Mouse (Mus musculus): ENCODE results near the gene Sass6.
"Not testable (repeated sequence)": the region's sequence is repeated elsewhere in the genome, so short reads cannot be mapped to it uniquely, and the experiment has no call there.

Sass6 gene

GRCm38 (mm10) chr3:116594728-116595602, at the start of gene Sass6:
TSS of gene Sass6 (plus strand) at chr3:116594982.
- peak; percentile 95 for DNase-seq (ENCODE audit: low read depth, low spot score)

DNA sequence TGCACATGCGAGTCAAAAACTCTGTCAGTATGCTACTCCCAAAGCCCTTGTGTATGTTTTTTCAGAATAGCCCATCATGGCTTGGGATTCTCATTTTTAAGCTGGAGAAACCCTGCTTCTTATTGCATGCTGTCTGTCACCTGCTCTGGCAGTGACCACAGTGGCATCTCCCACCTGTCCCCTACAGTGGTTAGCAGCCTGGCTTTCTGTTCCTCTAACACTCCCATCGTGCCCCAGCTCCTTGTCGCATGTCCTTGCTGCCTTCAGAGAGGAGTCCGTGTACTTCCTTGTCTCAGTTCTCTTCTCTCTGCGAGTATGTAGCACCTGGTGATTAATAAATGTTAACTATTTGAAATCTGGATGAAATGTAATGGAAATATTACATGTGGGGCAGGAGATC, 47.4 kb upstream of the Sass6 start:
- no peak for DNase-seq (ENCODE audit: low read depth, low spot score)

GRCm38 (mm10) chr3:116551362-116551761, 43.4 kb upstream of the Sass6 start:
- DNase-seq (ENCODE audit: low read depth, low spot score), result no peak

DNA sequence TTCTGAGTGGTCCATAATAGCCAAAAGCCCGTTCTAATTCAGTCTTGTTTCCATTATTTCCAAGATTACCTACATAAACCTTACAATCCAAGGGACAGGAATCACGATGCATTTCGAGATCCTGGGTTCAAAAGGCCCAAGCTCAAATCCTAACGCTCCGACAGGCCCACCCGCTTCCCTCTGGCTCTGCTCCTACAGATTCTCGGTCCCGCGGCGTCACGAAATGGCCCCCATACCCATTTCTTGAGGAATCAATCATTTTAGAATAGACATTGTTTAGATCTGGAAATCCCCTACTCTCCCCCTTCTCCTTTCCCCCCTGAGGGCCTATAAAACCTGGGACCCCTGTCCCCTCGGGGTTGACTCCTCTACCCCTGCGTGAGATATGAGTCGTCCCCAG, 33.5 kb upstream of the Sass6 start:
- DNase-seq (ENCODE audit: low read depth, low spot score), result not testable (repeated sequence)

DNA sequence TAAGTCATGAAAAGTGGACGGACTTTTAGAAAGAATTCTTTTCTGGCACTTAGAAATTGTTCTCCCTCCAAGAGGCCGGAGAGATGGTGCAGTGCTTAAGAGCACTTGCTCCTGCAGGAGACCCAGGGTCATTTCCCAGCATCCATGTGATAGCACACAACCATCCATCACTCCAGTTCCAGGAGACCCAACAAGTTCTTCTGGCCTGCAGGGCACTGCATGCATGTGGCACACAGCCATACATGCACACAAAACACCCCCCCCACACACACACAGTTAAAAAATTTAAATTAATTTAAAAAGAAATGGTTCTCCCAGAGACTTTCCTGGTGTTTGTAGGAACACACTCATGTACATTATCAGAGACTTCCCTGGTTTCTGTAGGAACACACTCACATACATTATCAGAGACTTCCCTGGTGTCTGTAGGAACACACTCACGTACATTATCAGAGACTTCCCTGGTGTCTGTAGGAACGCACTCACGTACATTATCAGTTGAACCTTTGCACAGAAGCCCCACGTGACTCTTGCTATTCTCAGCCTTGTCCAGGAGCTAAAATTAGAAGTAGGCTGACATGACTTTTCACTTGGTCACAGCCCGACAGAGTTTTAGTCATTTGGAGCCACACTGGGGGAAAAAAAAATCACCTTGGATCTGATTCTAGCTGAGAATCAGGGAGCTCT, 32.2 kb upstream of the Sass6 start, which contains the start of gene Lrrc39:
Gene Lrrc39, plus strand, starts transcription at position 566 of the 687 bp plus-strand sequence.
- no peak for DNase-seq (ENCODE audit: low read depth, low spot score)

- no peak for DNase-seq (ENCODE audit: low read depth, low spot score)
These were observed 31.7 kb upstream of the Sass6 start for GRCm38 (mm10) chr3:116563095-116563492.

DNA sequence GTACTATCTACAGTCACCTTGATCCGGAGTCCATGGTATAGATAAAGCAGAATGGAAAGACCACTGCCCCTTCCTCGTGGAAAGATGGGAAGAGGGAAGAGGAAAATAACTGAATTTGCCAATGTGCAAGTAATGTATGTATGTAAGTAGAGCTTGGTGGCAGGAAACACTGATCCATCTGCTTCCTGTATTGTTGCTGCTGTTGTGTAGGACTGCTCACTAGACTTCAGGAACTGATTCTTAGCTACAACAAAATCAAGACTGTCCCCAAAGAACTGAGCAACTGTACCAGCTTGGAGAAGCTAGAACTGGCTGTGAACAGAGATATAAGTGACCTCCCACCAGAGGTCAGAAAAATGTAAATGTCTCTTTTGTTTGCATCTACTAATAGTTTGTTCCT, 24.2 kb upstream of the Sass6 start:
- no peak for DNase-seq (ENCODE audit: low read depth, low spot score)

GRCm38 (mm10) chr3:116577286-116577685, 17.5 kb upstream of the Sass6 start:
- no peak for DNase-seq (ENCODE audit: low read depth, low spot score)

DNA sequence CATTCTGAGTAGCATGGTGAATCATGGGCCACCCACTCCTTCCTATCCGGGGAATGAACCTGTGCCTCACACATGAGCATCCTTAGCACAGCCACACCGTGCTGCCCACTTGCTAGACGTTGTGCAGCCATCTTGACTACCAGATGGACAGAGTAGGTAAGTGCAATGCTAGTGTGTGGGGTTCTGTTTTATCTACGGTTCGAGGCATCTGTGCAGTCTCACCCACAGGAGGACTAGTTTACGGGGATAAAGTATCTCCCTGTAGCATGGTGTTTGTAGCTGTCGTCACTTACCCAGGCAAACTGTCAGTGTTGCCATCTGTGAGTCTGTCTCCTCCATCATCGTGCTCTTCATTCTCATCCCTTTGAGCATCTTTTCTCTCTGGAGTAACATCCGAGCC, 12.6 kb upstream of the Sass6 start:
- no peak for DNase-seq (ENCODE audit: low read depth, low spot score)

DNA sequence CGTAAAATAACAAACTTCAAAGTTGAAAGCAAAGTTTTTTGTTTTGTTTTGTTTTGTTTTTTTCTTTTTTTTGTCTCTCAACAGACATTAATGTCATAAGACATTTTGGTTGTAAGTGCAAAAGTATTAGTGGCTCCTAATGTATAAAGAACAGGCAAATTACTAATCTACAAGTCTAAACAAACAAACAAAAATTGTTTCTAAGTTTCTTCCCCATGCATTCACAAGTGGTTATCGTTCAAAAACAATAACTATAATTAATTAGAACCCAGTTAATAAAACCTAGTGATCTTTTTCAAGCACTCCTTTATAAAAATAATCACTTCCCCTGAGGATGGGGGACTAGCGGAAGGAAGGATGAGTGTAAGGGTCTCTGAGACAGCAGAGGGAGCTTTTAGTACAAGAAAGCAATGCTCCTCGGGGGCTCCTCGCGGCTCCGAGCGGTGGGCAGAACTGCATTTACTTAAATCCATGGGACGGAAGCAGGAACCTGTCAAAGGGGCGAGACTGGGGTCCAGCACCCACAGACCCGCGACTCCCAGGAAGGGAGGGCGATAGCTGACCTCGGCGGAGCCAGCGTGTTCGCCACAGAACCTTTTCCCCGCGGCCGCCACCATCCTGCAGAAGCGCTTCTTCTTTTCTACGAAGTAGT, 580 bp upstream of the Sass6 start:
- DNase-seq (ENCODE audit: low read depth, low spot score), result peak; percentile 51

DNA sequence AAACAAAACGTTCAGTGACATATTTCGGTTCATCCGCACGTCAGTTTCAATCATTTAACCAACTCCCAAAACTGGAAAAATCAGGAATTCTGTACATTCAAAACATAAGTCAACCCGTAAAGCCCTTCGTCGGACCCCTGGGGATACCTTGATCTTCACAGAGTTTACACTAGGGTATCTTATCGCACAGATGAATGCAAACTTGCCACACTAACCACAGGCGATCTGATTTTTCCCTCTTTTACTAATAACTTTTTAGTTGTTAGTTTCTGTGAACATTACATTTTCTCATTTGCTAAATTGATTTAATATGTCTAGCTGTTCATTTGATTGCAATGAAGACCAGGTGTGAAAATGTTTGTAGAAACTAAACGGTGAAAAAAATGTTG, 815 bp downstream of the Sass6 start:
- DNase-seq (ENCODE audit: low read depth, low spot score), result no peak

- DNase-seq (ENCODE audit: low read depth, low spot score), result no peak
These were observed 4.9 kb downstream of the Sass6 start for GRCm38 (mm10) chr3:116599705-116600104.

DNA sequence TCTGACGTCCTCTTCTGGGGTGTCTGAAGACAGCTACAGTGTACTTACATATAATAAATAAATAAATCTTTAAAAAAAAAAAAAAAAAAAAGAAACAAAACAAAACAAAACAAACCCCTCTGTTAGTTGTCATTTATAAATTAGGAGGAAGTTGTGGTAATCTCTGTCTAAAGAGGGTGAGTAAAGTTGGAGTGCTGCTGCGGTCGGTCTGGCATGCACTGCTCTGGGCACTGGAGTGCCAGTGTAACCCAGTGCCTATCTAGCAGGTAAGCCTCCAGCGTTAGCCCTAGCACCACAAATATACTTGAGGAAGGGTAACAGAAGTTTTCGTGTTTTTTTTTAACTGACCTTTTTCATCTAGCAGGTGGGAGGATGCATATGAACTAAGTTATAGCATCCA, 6.2 kb downstream of the Sass6 start:
- no peak for DNase-seq (ENCODE audit: low read depth, low spot score)

GRCm38 (mm10) chr3:116601781-116602180, 7.0 kb downstream of the Sass6 start:
- no peak for DNase-seq (ENCODE audit: low read depth, low spot score)

DNA sequence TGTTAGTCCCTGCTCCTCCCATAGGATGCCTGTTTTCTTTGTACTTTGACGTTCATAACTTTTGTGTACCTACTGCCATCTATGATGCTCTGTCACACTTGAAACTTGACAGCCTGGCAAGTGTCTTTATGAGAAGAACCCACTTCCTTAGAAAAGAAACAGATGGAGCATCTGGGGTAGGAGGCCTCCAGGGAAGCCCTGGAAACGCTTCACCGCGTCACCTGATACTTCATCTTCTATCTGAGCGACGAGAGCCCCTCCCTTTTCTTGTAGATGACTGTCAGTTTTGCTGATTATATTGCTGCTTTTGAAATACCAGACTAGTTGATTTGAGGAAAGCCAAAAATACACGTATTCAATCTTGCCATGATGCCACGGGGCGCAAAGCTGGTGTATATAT, 9.8 kb downstream of the Sass6 start:
- no peak for DNase-seq (ENCODE audit: low read depth, low spot score)

GRCm38 (mm10) chr3:116614295-116614892, 19.6 kb downstream of the Sass6 start, which contains the start of gene Trmt13:
TSS of gene Trmt13 (minus strand) at chr3:116614587.
- no peak for DNase-seq (ENCODE audit: low read depth, low spot score)

DNA sequence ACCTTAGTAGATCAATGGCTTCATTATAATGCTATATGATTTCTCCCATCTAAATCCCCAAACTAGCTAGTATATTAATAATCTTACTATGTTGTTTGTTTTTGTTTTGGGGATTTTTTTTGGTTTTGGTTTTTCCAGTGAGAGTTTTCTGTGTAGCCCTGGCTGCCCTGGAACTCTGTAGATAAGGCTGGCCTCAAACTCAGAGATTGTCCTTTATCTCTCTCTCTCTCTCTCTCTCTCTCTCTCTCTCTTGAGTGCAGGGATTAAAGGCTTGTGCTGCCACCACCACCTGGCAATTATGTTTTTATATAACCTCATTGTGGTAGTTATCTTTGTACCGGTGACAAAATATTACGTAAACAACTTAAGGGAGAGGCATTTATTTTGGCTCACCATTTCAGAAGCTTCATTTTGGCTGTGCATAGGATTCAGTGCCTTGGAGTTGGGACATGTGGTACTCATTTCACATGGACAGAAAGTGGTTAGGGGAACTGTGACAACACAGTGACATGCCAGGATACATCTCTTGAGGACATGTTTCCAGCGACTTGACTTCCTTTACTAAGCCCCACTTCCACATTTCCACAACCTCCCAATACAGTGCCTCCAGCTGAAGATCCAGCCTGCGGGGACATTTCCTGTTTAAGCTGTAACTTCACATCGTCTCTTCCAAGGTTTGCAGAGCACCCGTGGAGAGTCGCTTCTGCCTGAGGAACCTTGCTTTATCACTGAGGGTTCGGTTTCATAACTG, 20.7 kb downstream of the Sass6 start:
- DNase-seq (ENCODE audit: low read depth, low spot score), result no peak

DNA sequence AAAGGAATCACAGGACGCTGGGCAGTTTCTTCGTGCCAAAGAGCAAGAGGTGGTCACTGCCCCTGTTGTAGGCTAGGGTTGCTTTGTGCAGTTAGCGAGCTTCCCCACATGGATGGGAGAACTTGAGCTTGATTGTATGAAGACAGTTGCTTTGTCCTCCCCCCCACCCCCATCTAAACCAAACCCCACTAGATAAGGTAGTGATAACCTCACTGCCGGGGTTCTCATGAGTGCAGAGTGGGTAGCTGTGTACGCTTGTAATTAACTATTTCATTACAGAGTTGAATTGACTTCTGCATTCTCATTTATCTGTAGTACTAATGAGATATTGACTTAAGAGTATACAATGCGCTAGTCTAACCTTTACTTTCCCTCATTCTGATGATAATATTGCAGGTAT, 24.1 kb downstream of the Sass6 start:
- DNase-seq (ENCODE audit: low read depth, low spot score), result no peak

- no peak for DNase-seq (ENCODE audit: low read depth, low spot score)
These were observed 26.0 kb downstream of the Sass6 start for GRCm38 (mm10) chr3:116620636-116621370.

- no peak for DNase-seq (ENCODE audit: low read depth, low spot score)
These were observed 27.9 kb downstream of the Sass6 start for GRCm38 (mm10) chr3:116622641-116623040.

GRCm38 (mm10) chr3:116631459-116631858, 36.7 kb downstream of the Sass6 start:
- DNase-seq (ENCODE audit: low read depth, low spot score), result no peak

Data from brain, embryonic 18.5 days (tissue).